Mouse (Mus musculus): ENCODE results near the gene Polr2j. TPM values are rescaled to one million over a fixed set of nuclear protein-coding genes. Genes with fewer than 3 reads are reported as not detected.
"Not testable (repeated sequence)": the region's sequence is repeated elsewhere in the genome, so short reads cannot be mapped to it uniquely, and the experiment has no call there.

Gene Polr2j
- polyA plus RNA-seq, 1 experiment, result 9.9 TPM

- H3K9me3 ChIP-seq (ENCODE audit: control insufficient read depth, low read length), result no peaks in the 10 kb centered on the region
- H3K36me3 ChIP-seq (ENCODE audit: control insufficient read depth), result no peaks in the 10 kb centered on the region
- TF ChIP-seq TAL1 (IDR thresholded peaks at IDR 0.05; ENCODE audit: low read length) (no peak), GATA1 (IDR thresholded peaks at IDR 0.05; ENCODE audit: low read length) (no peak)
- H3K27me3 ChIP-seq (ENCODE audit: control insufficient read depth), result no peaks in the 10 kb centered on the region
- no peaks in the 10 kb centered on the region for H3K4me1 ChIP-seq (ENCODE audit: control insufficient read depth)
- no peak overlapping the region for H3K4me3 ChIP-seq (replicated peaks)
Observed at GRCm38 (mm10) chr5:136152365-136152764, 35.9 kb downstream of the Polr2j start.

GRCm38 (mm10) chr5:136155399-136155798 is 39.0 kb downstream of the Polr2j start:
- no peaks in the 10 kb centered on the region for H3K27me3 ChIP-seq (ENCODE audit: control insufficient read depth)
- TF ChIP-seq GATA1 (IDR thresholded peaks at IDR 0.05; ENCODE audit: low read length) (no peak), TAL1 (IDR thresholded peaks at IDR 0.05; ENCODE audit: low read length) (no peak)

DNA sequence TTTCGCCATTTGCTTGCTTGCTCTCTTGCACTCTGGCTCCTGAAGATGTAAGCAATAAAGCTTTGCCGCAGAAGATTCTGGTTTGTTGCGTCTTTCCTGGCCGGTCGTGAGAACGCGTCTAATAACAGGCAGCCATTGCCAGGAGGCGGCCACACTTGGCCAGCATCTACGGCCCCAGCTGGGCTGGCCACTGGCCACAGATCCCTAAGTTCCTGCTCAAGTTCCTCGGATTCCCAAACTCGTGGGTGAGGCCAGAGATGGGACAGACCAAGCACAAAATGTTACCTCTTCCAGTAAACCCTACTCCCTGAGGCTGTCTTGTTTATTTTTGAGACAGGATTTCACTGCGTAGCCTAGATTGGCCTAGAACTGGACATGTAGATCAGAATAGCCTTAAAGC is 43.7 kb downstream of the Polr2j start:
- H3K9me3 ChIP-seq (ENCODE audit: control insufficient read depth, low read length); H3K4me1 ChIP-seq (ENCODE audit: control insufficient read depth); H3K36me3 ChIP-seq (ENCODE audit: control insufficient read depth); H3K27me3 ChIP-seq (ENCODE audit: control insufficient read depth); H3K4me3 ChIP-seq (replicated peaks): not testable (repeated sequence)

More at GRCm38 (mm10) chr5:136155399-136155798, 39.0 kb downstream of the Polr2j start:
- H3K4me1 ChIP-seq (ENCODE audit: control insufficient read depth), result no peaks in the 10 kb centered on the region
- H3K9me3 ChIP-seq (ENCODE audit: control insufficient read depth, low read length), result no peaks in the 10 kb centered on the region
- no peaks in the 10 kb centered on the region for H3K36me3 ChIP-seq (ENCODE audit: control insufficient read depth)
- no peak overlapping the region for H3K4me3 ChIP-seq (replicated peaks)

GRCm38 (mm10) chr5:136163807-136164474 is 47.5 kb downstream of the Polr2j start:
- H3K9me3 ChIP-seq (ENCODE audit: control insufficient read depth, low read length), result peaks cover 6% of the 10 kb centered on the region
- no peaks in the 10 kb centered on the region for H3K36me3 ChIP-seq (ENCODE audit: control insufficient read depth)
- H3K4me1 ChIP-seq (ENCODE audit: control insufficient read depth), result no peaks in the 10 kb centered on the region
- no peak for TF ChIP-seq TAL1 (IDR thresholded peaks at IDR 0.05; ENCODE audit: low read length)
- TF ChIP-seq GATA1 (IDR thresholded peaks at IDR 0.05; ENCODE audit: low read length), result no peak
- H3K4me3 ChIP-seq (replicated peaks), result no peak overlapping the region
- H3K27me3 ChIP-seq (ENCODE audit: control insufficient read depth), result no peaks in the 10 kb centered on the region

DNA sequence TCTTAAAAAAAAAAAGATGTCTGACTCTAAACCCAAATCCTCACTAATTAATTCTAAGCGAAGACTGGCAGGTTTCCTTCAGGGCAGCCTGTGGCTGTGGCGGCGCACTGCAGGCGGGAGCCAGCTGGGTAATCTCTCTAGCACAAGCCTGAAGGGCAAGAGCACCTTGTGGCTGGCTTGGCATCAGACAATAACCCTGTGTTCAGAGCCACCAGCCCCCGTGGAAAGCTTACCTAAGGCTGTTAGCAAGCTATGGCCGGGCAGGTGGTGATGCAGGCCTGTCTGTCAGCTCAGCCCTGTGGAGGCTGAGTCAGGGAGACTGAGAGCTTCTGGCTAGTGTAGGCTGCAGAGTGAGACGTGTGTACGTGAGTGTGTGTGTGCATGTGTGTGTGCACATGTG is 48.8 kb downstream of the Polr2j start:
- H3K36me3 ChIP-seq (ENCODE audit: control insufficient read depth), result no peaks in the 10 kb centered on the region
- no peaks in the 10 kb centered on the region for H3K27me3 ChIP-seq (ENCODE audit: control insufficient read depth)
- no peak overlapping the region for H3K4me3 ChIP-seq (replicated peaks)
- H3K4me1 ChIP-seq (ENCODE audit: control insufficient read depth), result peaks cover 4% of the 10 kb centered on the region
- TF ChIP-seq TAL1 (IDR thresholded peaks at IDR 0.05; ENCODE audit: low read length) (no peak), GATA1 (IDR thresholded peaks at IDR 0.05; ENCODE audit: low read length) (no peak)
- peaks cover 6% of the 10 kb centered on the region for H3K9me3 ChIP-seq (ENCODE audit: control insufficient read depth, low read length)

- no peaks in the 10 kb centered on the region for H3K36me3 ChIP-seq (ENCODE audit: control insufficient read depth)
- no peak for TF ChIP-seq GATA1 (IDR thresholded peaks at IDR 0.05; ENCODE audit: low read length)
- TF ChIP-seq TAL1 (IDR thresholded peaks at IDR 0.05; ENCODE audit: low read length), result no peak
- peaks cover 21% of the 10 kb centered on the region for H3K4me1 ChIP-seq (ENCODE audit: control insufficient read depth)
Observed at GRCm38 (mm10) chr5:136167296-136167695, 50.9 kb downstream of the Polr2j start.

DNA sequence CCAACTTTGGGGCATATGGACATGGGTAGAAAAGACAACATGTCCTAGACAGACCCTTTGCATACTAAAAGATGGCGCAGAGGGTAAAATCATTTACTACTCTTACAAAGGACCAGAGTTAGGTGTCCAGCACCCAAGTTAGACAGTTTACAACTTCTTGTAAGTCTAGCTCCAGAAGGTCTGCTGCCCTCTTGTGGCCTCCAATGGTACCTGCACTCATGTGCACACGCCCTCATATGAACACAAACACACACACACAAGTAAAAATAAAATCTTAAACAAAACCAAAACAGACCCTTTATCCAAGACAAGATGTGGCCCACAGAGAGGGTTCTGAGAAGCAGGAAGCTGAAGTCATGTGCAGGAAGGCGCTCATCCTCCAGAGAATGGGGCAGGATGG is 51.6 kb downstream of the Polr2j start:
- H3K27me3 ChIP-seq (ENCODE audit: control insufficient read depth), result no peaks in the 10 kb centered on the region
- no peak overlapping the region for H3K4me3 ChIP-seq (replicated peaks)
- H3K36me3 ChIP-seq (ENCODE audit: control insufficient read depth), result no peaks in the 10 kb centered on the region
- peaks cover 6% of the 10 kb centered on the region for H3K9me3 ChIP-seq (ENCODE audit: control insufficient read depth, low read length)
- TF ChIP-seq GATA1 (IDR thresholded peaks at IDR 0.05; ENCODE audit: low read length) (no peak), TAL1 (IDR thresholded peaks at IDR 0.05; ENCODE audit: low read length) (no peak)
- H3K4me1 ChIP-seq (ENCODE audit: control insufficient read depth), result peaks cover 22% of the 10 kb centered on the region

More at GRCm38 (mm10) chr5:136167296-136167695, 50.9 kb downstream of the Polr2j start:
- no peak overlapping the region for H3K4me3 ChIP-seq (replicated peaks)
- peaks cover 6% of the 10 kb centered on the region for H3K9me3 ChIP-seq (ENCODE audit: control insufficient read depth, low read length)
- no peaks in the 10 kb centered on the region for H3K27me3 ChIP-seq (ENCODE audit: control insufficient read depth)

DNA sequence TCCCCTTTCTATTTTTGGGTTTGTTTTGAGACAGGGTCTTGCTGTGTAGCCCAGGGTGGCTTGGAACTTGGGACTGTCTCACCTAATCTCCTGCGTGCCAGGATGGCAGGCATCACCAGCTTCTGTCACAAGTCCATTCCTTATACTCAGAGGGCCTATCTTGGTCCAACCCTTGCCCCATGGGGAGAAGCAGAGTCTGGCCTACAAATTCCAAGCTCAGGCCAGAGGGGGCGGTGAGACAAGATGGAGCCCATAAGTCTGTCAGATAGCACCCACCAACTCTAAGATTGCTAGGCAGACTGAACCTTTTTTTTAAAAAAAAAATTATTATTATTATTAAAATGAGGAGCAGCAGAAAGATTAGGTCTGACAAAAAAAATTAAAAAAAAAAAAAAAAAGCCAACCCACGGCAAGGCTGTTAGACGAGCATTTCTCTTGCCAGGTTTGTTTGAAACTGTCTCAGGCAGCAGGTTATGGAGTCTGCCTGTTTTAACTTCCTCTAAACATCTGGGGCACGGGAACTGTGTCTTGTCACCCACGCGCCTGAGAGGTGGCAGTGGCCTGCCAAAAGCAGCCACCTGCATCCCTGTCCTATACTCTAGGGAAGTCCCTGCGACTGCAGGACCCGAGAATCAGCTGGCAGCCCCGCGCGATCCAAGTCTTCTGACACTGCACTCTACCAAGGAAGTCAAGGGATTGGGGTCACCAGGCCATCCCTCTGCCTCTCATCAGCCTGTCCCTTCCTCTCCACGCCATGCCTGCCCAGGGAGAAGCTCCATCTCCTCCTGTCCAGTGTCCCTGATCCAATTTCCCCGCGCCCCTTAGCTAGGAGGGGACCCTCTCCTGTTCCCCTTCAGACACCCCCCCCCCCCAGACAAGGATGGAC is 53.4 kb downstream of the Polr2j start:
- TF ChIP-seq GATA1 (IDR thresholded peaks at IDR 0.05; ENCODE audit: low read length) (no peak), TAL1 (IDR thresholded peaks at IDR 0.05; ENCODE audit: low read length) (no peak)
- Histone ChIP-seq H3K4me1 (ENCODE audit: control insufficient read depth) (peaks cover 22% of the 10 kb centered on the region), H3K36me3 (ENCODE audit: control insufficient read depth) (no peaks in the 10 kb centered on the region)

More for the DNA sequence above, 53.4 kb downstream of the Polr2j start:
- H3K27me3 ChIP-seq (ENCODE audit: control insufficient read depth), result no peaks in the 10 kb centered on the region
- peak overlapping the region; percentile 71 for H3K4me3 ChIP-seq (replicated peaks)
- H3K9me3 ChIP-seq (ENCODE audit: control insufficient read depth, low read length), result peaks cover 6% of the 10 kb centered on the region
